Mouse (Mus musculus): Measurements from ENCODE around the gene Zfp280d. TPM values are rescaled to one million over a fixed set of nuclear protein-coding genes. Genes with fewer than 3 reads are reported as not detected.

The Zfp280d gene
- 10 to 100 TPM; 34.1 to 35.8 TPM for total RNA-seq (2023)

GRCm38 (mm10) chr9:72274677-72275076 lies at the start of gene Zfp280d:
Zfp280d (plus strand) TSS chr9:72274860.

Other genes with a start within 250 kb of the Zfp280d start
- 10 to 100 TPM; 55.9 to 58.0 TPM for gene Tcf12, start 163.0 kb upstream of the Zfp280d start, total RNA-seq (2023)
- gene Mns1, start 163.2 kb downstream of the Zfp280d start, total RNA-seq (2023) = under 1 TPM in 1 of 2 experiments, not detected in 1; 0.29 TPM
- 1 to 10 TPM; 2.0 TPM for gene Tex9, start 217.4 kb downstream of the Zfp280d start, total RNA-seq (2023)